Mouse (Mus musculus) monocyte, adult 5-6 weeks (primary cell): ENCODE results near the gene Hoxa10. TPM values are rescaled to one million over a fixed set of nuclear protein-coding genes. Genes with fewer than 3 reads are reported as not detected.

ENCODE experiments used
- ATAC-seq: fragments of 153-309, 156-312 bp; replicated peaks from 2 replicates; pipeline ENCODE4 v1.8.0; 2017; ENCODE audit warnings: mild to moderate bottlenecking; ENCODE audit not compliant: low TSS enrichment, insufficient number of reproducible peaks, severe bottlenecking, poor library complexity, low FRiP score
- total RNA-seq: library from RNA; stranded (forward); fragments of 200-1000, 200-491, 200-594 nt; gene quantifications from 3 replicates; pipeline ENCODE4 v1.2.3, GENCODE M21; 2017

The Hoxa10 gene
- total RNA-seq, 1 experiment from 2014 or later: not detected

GRCm38 (mm10) chr6:52222729-52223128 is 17.9 kb downstream of the Hoxa10 start:
- no peak for ATAC-seq

GRCm38 (mm10) chr6:52221993-52222685 is 18.5 kb downstream of the Hoxa10 start:
- no peak for ATAC-seq

- peak; percentile 87 for ATAC-seq
Observed at GRCm38 (mm10) chr6:52221337-52221992, 19.2 kb downstream of the Hoxa10 start, which contains the start of gene Hoxa7. TSS of gene Hoxa7 (minus strand) at chr6:52221854.

GRCm38 (mm10) chr6:52220865-52221310 is 19.8 kb downstream of the Hoxa10 start:
- no peak for ATAC-seq

GRCm38 (mm10) chr6:52220003-52220864 is 20.4 kb downstream of the Hoxa10 start:
- no peak for ATAC-seq

- no peak for ATAC-seq
Observed at GRCm38 (mm10) chr6:52219234-52219942, 21.3 kb downstream of the Hoxa10 start.

GRCm38 (mm10) chr6:52218643-52219215 is 21.9 kb downstream of the Hoxa10 start:
- no peak for ATAC-seq

- no peak for ATAC-seq
Observed at GRCm38 (mm10) chr6:52217895-52218642, 22.6 kb downstream of the Hoxa10 start.

- no peak for ATAC-seq
Observed at GRCm38 (mm10) chr6:52217459-52217768, 23.2 kb downstream of the Hoxa10 start.

GRCm38 (mm10) chr6:52216691-52217458 is 23.8 kb downstream of the Hoxa10 start:
- ATAC-seq: no peak

GRCm38 (mm10) chr6:52215771-52216535 is 24.7 kb downstream of the Hoxa10 start:
- no peak for ATAC-seq

GRCm38 (mm10) chr6:52215070-52215469 is 25.6 kb downstream of the Hoxa10 start:
- ATAC-seq: no peak

GRCm38 (mm10) chr6:52214271-52214670 is 26.4 kb downstream of the Hoxa10 start:
- no peak for ATAC-seq

GRCm38 (mm10) chr6:52213119-52213986 is 27.3 kb downstream of the Hoxa10 start, which contains the start of the genes Hoxa3 and Gm28308:
TSS of gene Hoxa3 (minus strand) at chr6:52213336.
TSS of gene Gm28308 (minus strand) at chr6:52213339.
- no peak for ATAC-seq

GRCm38 (mm10) chr6:52212556-52213118 is 28.0 kb downstream of the Hoxa10 start:
- ATAC-seq: no peak
